ENCODE assay signal across 36 mouse cellular contexts in genomic region chr5:37856057-37856456, GRCm38 (mm10). TPM values are rescaled to one million over a fixed set of nuclear protein-coding genes. Genes with fewer than 3 reads are reported as not detected.
"Had no signal": no experiment of that assay in that cellular context is flagged by ENCODE, and none has a peak within 500 bp of the region (broad histone marks: within the 10 kb centered on the region; RNA-seq: fewer than 3 reads in every experiment).

No protein-coding gene starts in this region.

- H3K9me3 ChIP-seq: limb, embryonic 10.5 days; limb, embryonic 12.5 days; limb, embryonic 13.5 days; limb, embryonic 15.5 days; liver, embryonic 12.5 days; liver, embryonic 13.5 days; liver, embryonic 15.5 days; lung, embryonic 15.5 days; midbrain, embryonic 12.5 days; midbrain, embryonic 13.5 days; midbrain, embryonic 15.5 days; neural tube, embryonic 12.5 days; neural tube, embryonic 13.5 days had no signal

- H3K4me3 ChIP-seq: limb, embryonic 10.5 days; limb, embryonic 12.5 days; limb, embryonic 13.5 days; limb, embryonic 15.5 days; liver, embryonic 12.5 days; liver, embryonic 13.5 days; liver, embryonic 15.5 days; lung, embryonic 15.5 days; megakaryocyte, embryonic 14.5 days; midbrain, embryonic 10.5 days; midbrain, embryonic 12.5 days; midbrain, embryonic 13.5 days; midbrain, embryonic 15.5 days; myocyte; neural tube, embryonic 12.5 days; neural tube, embryonic 13.5 days had no signal

- H3K27ac ChIP-seq: limb, embryonic 10.5 days; limb, embryonic 12.5 days; limb, embryonic 13.5 days; limb, embryonic 15.5 days; liver, embryonic 12.5 days; liver, embryonic 13.5 days; liver, embryonic 14.5 days; liver, embryonic 15.5 days; lung, embryonic 15.5 days; macrophage; midbrain, embryonic 10.5 days; midbrain, embryonic 12.5 days; midbrain, embryonic 13.5 days; midbrain, embryonic 15.5 days; neural tube, embryonic 12.5 days; neural tube, embryonic 13.5 days had no signal

- ATAC-seq: liver, embryonic 12.5 days; liver, postnatal 0 days; lung, postnatal 0 days; midbrain, embryonic 13.5 days; midbrain, embryonic 15.5 days; midbrain, embryonic 16.5 days had no signal

- H3K4me2 ChIP-seq: limb, embryonic 12.5 days; limb, embryonic 13.5 days; limb, embryonic 15.5 days; liver, embryonic 11.5 days; liver, embryonic 12.5 days; liver, embryonic 13.5 days; liver, embryonic 15.5 days; lung, embryonic 14.5 days; lung, embryonic 15.5 days; midbrain, embryonic 11.5 days; midbrain, embryonic 12.5 days; midbrain, embryonic 13.5 days; midbrain, embryonic 15.5 days; neural tube, embryonic 12.5 days; neural tube, embryonic 13.5 days had no signal

- H3K27me3 ChIP-seq: liver, embryonic 13.5 days; liver, embryonic 15.5 days; midbrain, embryonic 15.5 days had no signal

- H3K36me3 ChIP-seq: limb, embryonic 10.5 days; limb, embryonic 12.5 days; limb, embryonic 13.5 days; limb, embryonic 15.5 days; liver, embryonic 12.5 days; liver, embryonic 13.5 days; liver, embryonic 15.5 days; lung, embryonic 15.5 days; midbrain, embryonic 10.5 days; midbrain, embryonic 12.5 days; midbrain, embryonic 13.5 days; midbrain, embryonic 15.5 days; neural tube, embryonic 12.5 days; neural tube, embryonic 13.5 days had no signal

- H3K4me1 ChIP-seq: liver, embryonic 12.5 days; liver, embryonic 13.5 days; lung, embryonic 15.5 days; megakaryocyte, embryonic 14.5 days had no signal

- DNase-seq: left cerebral cortex, postnatal 4 days; liver; liver, embryonic 13.5 days; liver, postnatal 0 days; lung, adult 18-20 months; lung, adult 2 months; lung, postnatal 10 days; lung, postnatal 14 days; lung, postnatal 36 days; lung, postnatal 4 days; midbrain, embryonic 14.5 days had no signal

- H3K9ac ChIP-seq: limb, embryonic 12.5 days; limb, embryonic 13.5 days; limb, embryonic 15.5 days; liver, embryonic 12.5 days; liver, embryonic 13.5 days; liver, embryonic 14.5 days; liver, embryonic 15.5 days; liver, postnatal 0 days; lung, embryonic 14.5 days; lung, embryonic 15.5 days; midbrain, embryonic 12.5 days; midbrain, embryonic 13.5 days; midbrain, embryonic 15.5 days; neural tube, embryonic 12.5 days; neural tube, embryonic 13.5 days had no signal

RNA-seq across cellular contexts. Expression of gene Msx1, which starts 31.7 kb away (rescaled TPM):
- total RNA-seq: megakaryocyte progenitor cell, adult 5-6 weeks; megakaryocyte, adult 5-6 weeks; monocyte, adult 5-6 weeks had no signal
- polyA plus RNA-seq: liver, postnatal 0 days; macrophage had no signal
